Mouse (Mus musculus): Measurements from ENCODE around the gene Plcb4.

Gene Plcb4

DNA sequence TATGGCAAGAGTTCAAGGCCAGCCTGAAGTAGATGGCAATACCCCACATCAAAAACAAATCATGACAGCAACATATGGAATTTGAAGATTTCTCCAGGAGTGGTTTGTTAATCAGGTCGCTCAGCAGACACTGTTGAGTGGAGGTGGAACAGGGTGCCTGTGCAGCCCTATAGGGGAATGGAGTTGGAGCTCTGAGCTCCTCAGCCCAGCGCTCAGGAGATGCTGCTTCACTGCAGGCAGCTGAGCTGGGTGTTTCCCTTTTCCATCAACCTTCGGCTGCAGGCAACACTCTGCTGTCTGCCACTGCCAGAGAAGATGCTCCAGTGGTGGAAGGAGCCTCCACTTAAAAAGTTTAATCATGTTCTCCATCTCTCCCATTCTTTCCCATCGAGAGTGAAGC lies 149.5 kb downstream of the Plcb4 start:
- in situ Hi-C loops (cut with MboI, MseI), result no loop called here

DNA sequence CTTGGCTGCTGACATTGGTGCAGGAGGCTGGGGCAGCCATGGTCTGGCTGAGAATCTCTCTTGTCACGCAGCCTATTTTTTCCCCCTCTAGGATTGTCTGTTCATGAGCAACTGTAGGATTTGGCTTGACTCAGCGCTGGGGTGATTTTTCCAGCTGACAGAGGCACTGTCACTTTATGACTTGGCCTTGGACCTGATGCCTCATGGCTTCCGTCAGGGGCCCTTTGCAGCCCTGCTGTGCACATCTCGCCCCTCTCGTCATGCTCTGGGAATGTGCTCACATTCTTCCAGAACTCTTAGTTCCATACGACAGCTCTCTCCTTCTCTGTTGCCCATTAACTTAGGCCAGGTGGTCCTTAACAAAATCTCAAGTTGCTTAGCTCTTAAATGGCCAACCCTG lies 152.0 kb downstream of the Plcb4 start:
- in situ Hi-C loops (cut with MboI, MseI), result no loop called here

DNA sequence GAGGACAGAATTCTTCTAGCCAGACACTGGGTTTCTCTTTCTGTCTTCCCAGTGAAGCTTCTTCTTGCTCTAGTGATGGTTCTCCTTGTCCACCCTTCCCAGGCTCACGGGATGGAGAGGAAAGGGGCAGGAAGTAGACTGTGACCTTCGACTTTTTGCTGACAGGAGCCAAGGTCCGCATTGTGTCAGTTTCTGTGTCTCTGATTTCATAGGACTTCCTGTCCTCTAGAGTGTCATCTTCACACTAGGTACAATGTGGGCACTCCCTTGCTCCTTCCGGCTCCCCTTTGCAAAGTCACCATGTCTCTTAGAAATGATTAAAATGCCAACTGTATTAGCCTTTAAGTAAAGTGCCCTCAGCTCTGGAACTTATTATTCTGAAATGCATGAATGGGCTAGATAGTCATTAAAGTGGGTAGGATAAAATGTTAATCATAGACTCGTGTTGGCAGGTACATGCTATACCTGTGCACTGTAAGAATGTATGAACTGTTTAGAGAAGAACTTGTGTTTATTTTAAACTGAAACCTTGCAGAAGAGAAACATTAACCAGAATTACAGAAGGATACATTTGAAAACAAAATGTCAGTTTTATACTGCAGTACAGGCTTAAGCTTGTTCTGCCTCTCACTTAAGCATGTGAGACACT lies 152.8 kb downstream of the Plcb4 start:
- in situ Hi-C loops (cut with MboI, MseI), result no loop called here

DNA sequence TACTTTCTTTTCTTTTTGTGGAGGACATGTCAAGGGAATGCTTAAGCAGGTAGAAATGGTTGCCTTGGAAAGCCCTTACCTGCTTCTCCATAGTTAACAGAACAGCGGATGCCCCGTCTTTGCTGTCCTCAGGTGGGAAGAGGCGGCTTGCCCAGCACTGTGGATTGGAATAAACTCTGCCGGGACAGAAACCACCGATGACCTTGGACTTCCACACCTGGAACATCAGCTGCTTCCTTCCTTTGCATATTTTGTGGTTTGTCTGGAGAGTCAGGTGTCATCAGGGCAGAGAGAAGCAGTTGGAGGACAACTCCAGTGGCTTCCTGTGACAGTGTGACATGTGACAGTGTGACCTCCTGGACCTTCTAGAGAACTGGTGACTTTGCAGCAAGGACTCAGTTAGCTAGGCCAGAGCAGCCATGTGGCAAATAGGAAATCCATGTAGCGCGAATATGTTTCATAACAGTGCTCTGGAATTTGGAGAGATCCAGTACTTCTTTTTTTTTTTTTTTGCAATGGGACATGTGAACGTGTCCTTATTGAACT lies 154.0 kb downstream of the Plcb4 start:
- in situ Hi-C loops (cut with MboI, MseI), result no loop called here

DNA sequence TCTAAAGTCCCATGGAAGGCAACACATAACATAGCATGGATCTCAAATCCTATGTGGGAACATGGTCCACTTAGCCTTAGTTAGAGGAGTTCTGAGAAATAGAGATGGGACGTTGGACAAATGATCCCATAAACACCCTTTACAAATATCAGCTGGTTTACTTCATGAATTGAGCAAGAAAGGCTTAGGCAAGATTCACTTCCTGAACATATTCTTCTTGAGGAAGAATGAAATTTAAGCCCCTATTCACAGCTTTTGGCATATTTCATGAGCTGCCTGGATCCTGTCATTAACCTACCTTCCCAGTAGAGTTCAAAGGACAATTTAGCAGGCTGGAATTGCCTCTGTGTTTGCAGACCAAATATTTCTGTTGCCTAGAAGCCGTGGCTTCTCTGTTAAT lies 161.9 kb downstream of the Plcb4 start:
- in situ Hi-C loops (cut with MboI, MseI), result no loop called here

DNA sequence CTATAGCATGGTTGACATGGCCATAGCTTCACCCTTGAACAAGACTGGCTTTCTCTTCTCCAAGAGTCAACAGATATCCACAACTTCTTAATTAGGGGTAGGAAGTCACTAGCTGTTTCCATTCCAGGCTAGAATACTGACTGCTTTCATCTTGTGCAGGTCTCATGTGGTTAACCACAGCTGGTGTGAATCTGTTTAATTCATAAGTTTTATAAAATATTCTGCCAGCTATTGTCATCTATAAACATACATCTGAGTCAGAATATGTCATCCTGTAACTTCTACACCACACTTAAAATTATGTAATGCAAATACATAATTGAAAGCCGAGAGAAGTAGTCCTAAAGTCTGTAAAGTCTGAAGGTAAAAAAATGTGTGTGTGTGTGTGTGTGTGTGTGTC lies 164.9 kb downstream of the Plcb4 start:
- in situ Hi-C loops (cut with MboI, MseI), result no loop called here

DNA sequence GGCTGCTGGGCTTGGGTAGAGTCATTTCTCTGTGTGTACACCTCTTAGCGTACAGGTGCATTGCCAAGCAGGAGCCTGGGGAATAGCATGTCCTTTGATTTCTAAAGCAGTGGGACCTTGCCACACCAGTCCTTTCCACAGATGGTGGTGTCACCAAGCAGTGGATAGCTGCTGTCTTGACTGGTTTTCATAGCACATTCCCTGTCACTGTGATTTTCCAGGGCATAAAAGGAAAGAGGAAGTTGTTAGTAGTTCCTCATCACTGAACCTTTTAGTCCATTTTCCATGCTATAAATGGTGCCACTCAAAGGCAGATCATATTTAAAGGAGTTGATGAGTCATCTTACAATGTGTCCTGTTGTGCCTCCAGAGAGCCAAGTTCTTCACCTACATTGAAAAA lies 165.9 kb downstream of the Plcb4 start:
- in situ Hi-C loops (cut with MboI, MseI), result no loop called here

DNA sequence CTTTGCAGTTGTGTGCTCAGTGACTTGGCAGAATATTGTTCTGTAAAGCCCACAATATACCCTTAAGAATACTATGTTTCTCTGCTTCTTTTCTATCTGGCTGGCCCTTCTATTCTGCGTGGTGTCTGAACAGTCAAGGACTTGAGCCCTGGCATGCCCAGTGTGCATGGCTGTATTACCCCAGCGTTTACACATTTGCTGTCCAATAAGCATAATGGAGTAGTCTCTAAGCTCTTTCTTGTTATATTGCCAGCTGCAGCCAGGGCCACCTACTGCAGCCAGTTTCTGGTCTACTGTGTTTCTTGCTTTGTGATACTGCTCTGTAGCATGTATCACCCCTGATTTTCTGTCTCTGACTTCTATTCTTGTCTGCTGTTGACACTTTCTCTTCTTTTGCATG lies 166.8 kb downstream of the Plcb4 start:
- in situ Hi-C loops (cut with MboI, MseI), result no loop called here

DNA sequence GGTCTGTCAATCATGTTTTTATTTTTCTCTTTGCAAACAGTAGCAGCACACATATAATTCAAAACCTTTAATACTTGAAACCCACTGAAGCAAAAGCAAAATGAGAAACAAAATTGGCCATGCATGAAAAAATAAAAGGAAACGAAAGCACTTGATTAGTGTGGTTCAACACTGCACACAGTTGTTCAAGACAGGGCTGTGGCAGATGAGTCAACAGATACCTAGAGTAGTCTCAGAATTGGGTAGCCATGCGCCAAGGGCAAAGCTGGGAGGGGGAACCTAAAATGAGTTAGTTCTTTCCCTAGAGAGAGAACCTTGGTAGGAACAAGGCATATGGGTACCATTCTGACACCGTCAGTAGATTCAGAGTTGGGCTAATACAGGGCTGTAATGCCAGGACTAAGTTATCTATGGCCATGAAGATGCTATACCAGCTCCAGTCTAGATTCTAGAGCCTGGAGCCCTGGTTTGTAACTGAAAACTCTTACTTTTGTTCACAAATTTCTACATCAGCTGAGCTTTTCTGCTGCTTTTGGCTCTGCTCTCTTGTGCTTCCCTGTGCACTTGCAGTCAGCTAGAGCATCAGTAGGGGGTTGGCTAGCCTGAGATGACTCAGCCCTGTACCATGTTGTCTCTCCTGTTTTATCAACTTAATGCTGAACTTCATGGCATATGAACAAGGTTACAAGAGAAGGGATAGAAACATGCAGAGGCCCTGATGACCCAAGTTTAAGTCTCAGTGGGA lies 168.0 kb downstream of the Plcb4 start:
- in situ Hi-C loops (cut with MboI, MseI), result no loop called here

DNA sequence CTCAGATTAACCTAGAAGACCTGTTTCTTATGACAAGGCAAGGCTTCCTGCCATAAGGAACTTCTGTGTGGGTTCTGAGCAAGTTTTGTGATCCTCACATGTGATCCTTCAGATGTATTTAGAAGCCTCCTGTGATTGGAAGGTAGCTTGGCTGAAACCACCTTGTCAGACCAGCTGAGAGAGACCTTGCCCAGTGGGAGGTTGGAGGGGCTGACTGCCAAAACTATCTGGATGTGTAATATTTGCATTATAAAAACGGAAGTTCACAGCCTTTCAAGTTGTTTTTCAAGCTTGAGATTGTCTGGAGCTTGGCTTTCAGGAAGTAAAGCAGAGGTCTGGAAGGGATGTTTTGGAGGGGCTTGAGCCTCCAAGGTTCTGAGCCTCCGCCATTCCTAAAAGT lies 169.6 kb downstream of the Plcb4 start:
- in situ Hi-C loops (cut with MboI, MseI), result no loop called here

DNA sequence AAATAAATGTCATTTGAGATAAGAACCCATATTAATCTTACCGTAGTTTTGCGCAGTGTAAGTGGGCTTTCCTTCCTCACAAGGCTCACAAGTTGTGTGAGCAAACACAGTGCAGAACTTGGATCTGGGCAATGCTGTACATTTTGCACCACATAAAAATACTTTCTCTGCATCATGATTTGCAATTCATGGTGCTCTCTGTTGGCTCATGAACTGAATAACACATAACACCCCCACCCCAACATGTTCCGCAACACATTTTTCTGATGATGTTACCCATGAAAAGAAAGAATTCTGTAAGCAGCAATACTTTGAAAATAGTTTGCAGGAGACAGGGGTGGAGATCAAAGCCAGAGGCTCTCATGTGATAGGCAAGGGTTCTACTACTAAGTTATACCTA lies 174.9 kb downstream of the Plcb4 start:
- in situ Hi-C loops (cut with MboI, MseI), result no loop called here

DNA sequence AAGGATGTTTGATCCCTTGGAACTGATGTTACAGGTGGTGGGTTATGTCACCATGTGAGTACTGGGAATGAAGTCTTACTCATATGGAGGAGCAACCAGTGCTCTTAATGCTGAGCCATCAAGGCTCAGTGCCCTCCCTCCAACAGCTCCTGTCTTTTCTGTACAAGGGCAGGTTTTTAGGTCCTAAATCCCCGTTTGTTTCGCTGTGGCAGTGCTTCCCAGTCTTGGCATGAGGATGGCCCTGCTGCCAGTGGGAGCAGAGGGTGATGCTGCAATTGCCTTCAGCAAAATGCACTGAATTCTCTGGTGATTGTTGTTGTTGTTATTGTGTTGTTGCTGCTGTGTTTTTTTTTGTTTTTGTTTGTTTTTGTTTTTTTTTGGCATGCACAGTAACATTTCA lies 175.6 kb downstream of the Plcb4 start:
- in situ Hi-C loops (cut with MboI, MseI), result no loop called here

DNA sequence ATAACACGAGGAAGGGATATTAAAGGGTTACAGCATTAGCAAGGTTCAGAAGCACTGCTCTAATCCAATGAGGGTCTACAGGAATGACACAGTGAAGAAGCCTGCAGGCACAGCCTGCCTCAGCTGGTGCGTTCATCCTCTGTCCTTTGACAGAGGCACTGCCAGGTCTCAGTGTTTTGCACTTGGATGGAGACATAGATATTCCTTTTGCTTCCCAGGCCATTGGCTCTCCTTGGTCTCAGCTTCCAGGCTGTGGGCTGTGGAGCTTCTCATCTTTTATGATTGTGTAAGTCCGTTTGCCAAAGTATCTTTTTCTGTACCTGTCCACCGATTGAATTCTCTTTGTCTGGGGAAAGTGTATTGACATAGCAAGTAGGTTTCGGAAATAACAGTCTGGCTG lies 177.1 kb downstream of the Plcb4 start:
- in situ Hi-C loops (cut with MboI, MseI), result no loop called here

DNA sequence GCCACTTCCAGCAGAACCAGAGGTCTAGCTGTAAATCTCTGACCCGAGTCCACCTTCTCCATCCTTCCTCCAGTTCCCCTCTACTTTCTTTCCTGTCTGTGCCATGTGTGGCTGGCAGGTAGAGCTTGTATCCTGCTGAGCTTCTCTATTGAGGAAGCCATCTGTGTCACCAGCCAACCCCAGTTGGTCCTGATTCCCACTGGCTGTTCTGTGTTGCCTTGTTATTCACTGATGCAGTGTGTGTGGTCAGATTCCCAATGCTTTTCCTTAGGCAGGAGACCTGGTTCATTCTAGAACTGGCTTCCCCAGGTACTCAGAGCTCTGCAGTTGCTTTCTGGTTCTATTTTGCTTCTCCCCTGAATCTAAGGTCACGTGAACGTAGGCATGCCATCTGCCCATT lies 177.6 kb downstream of the Plcb4 start:
- in situ Hi-C loops (cut with MboI, MseI), result no loop called here

DNA sequence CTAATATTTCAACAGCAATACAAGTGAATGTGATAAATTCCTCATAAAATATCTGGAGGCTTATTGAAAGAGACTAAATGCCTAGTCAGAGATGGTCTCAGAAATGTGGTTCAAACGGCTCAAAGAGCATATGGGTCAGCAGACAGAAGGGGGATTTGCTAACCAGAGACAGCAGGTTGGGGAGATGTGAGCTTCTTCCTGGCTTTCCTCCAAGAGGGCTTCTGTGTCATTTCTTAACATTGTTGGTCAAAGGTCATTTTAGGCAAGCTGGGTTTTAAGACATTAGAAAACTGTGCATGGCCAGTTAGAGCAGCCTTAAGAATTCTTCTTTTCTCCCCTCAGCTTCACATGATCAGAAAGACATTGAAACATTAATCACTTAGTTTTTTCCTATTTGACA lies 178.9 kb downstream of the Plcb4 start:
- in situ Hi-C loops (cut with MboI, MseI), result no loop called here

DNA sequence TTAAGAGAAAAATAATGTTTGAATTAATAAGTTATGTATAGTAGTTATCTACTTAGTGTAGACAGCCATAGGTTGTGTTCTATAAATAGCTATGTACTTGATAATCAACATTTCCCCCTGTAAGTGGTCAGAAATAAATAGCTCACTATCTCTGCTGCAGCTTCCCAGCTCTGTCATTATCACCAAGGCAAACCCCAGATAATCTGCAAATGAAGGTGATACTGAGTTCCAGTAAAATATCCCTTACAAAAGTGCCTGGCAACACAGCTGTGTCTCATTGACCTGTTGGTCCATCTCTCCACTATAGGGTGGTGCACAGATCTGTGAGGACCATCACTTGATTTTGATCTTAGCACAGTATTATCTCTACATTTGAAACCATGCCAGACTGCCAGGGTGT lies 179.3 kb downstream of the Plcb4 start:
- in situ Hi-C loops (cut with MboI, MseI), result no loop called here

DNA sequence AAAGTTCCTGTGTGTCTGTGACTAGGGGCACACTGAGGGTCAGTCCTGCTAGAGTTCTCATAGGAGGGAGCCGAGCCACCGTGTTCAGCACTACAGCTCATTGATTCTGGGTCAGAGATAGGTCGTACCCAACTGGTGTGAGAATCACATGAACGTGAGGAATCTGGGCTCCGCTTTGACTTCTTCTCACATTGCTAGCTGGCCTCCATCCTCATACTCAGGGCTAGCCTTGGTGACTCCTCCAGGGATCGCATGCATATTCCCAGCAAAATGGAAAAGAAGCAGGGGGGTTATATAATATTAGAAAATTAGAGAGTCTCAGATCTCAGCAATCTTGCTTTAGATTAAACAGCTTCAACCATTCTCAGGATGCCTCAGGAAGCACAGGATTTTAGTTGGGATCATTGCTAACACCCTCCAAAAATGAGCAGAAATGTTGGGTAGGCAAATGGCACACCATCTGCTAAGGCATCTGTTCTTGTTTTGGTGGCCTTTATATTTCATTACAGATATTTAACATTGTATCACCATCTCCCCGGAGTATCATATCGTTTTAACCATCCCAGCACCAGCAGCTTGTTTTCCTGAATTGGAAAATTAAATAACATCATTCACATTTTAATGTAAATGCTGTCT lies 180.0 kb downstream of the Plcb4 start:
- in situ Hi-C loops (cut with MboI, MseI), result no loop called here

DNA sequence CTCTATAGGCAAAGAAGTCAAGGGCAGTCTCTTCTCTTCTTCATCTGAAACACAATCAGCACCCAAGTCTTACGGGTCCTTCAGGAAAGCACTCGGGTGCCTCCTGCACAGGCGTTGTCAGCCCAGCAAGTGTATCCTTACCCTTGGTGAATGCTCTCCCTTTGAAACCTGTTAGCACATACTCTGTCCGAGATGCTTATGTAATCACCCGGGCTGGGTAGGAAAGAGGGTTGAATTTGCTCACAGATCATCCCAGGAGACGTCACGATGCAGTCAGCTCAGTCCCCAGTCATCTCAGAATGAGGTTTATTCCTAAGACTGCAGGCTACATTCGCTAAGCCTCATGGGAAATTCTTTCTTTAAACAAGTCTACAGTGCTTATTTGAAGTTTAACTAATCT lies 184.9 kb downstream of the Plcb4 start:
- in situ Hi-C loops (cut with MboI, MseI), result no loop called here

DNA sequence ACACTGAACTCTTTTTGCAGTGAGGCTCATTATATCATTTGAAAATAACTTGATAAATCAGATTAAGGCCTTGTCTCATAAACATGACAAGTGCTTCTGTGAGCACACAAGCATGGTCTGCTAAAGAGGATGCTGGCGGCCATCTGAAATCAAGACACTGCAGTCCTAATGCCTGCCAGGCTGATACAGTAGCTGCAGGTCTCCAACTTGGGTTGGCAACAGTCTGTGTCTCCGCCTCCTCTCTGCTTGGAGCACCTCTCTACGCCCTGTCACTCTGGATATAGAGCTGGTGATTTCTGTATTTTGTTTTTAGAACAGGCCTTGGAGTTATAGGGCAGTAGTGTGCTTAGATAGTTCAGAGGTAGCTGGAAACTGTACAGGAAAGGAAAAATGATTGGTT lies 188.1 kb downstream of the Plcb4 start:
- in situ Hi-C loops (cut with MboI, MseI), result no loop called here

DNA sequence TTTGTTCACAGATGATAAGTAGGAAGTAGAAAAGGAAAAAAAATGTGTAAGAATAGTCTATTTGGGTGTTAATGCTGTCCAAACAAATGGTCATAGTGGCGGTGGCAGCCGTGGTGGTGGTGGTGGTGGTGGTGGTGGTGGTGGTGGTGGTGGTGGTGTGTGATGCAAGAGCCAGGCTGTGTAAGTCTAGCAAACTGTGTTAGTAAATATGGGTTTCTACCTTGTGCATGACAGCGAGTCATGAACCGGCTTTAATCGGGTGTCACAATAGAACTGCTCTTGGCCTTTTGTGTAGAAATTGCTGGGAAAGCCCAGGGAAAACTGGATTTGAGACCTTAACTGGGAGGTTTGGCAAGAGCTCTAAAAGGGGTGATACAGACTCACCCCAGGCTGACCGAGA lies 188.9 kb downstream of the Plcb4 start:
- in situ Hi-C loops (cut with MboI, MseI), result no loop called here

DNA sequence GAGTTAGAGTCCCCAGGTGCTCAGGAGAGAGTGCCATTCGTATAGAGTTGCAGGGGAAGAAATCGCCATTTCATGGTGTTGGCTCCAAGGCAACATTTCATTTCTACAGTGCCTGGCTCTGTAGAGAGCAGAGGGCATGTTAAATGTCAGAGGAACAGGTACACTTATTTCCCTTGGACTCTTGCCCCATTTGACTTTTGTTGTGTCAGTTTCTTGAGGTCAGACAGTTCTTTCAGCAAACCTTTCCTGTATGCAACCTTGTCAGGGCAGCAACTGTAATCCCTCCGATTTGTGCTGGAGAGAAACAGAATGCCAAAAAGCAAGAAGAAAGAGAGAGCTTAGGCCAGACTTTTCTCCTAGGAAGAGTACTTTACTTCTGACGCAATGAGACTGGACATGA lies 189.4 kb downstream of the Plcb4 start:
- in situ Hi-C loops (cut with MboI, MseI), result no loop called here

DNA sequence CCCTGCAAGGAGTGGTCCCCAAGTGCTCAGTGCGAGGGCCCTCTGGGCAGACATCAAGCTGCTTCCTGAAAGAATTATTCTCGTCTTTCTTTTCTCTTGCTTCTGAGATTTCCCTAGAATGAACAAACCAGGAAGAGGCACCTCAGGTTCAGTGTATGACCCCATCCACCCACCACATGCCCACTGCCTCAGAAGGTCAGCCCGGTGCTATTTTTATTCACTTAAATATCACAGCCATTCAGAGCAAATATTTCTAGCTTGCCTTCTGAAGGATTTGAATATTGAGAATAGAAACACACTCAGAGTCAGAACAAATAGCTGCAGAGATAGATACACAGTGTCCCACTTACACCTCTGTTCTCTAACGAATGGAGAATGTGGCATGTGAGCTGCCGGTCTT lies 193.2 kb downstream of the Plcb4 start:
- in situ Hi-C loops (cut with MboI, MseI), result no loop called here

DNA sequence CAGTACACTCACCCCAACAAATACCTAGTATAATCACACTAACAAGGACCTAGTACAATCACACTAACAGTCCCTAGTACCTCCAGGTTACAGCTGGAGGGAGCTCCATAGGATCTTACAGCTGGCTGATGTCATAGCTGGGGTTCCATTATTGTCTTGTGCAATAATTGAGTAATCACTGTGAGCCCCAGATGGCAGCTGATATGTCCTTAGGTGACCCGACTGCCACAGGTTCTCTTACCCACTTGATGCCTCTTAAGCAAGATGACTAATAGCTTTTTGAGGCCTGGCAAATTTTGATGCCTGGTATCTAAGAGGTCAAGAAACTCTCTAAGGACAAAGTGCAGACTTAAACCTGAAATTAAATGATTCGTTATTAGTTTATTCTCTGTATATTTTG lies 194.3 kb downstream of the Plcb4 start:
- in situ Hi-C loops (cut with MboI, MseI), result no loop called here
